Mouse (Mus musculus) neutrophil, adult 83 days (primary cell): ENCODE results near the gene A4galt. TPM values are rescaled to one million over a fixed set of nuclear protein-coding genes. Genes with fewer than 3 reads are reported as not detected.

Experiments used
- total RNA-seq, 2 experiments: library from RNA; stranded (reverse); gene quantifications; one replicate each; pipeline ENCODE4 v1.2.4; 2023

Gene A4galt
- total RNA-seq, result under 1 TPM in 1 of 2 experiments, not detected in 1; 0.18 TPM

GRCm38 (mm10) chr15:83251176-83252004 lies at the start of gene A4galt:
TSS of gene A4galt (minus strand) at chr15:83251774.

Other genes with a start within 250 kb of the A4galt start
- gene Nfam1, start 218.5 kb downstream of the A4galt start, total RNA-seq, result 100 to 1,000 TPM; 400 to 437 TPM
- gene Serhl, start 162.3 kb downstream of the A4galt start, total RNA-seq, result 10 to 100 TPM; 14.2 to 23.6 TPM
- gene Rrp7a, start 129.0 kb downstream of the A4galt start, total RNA-seq, result 10 to 100 TPM; 39.0 to 40.6 TPM
- gene Poldip3, start 102.4 kb downstream of the A4galt start, total RNA-seq, result 100 to 1,000 TPM; 115 to 126 TPM
- 10 to 100 TPM; 40.3 to 43.4 TPM for gene Cyb5r3, start 79.2 kb downstream of the A4galt start, total RNA-seq
- gene Arfgap3, start 98.5 kb upstream of the A4galt start, total RNA-seq, result 10 to 100 TPM; 10.0 to 11.8 TPM
- gene Pacsin2, start 212.8 kb upstream of the A4galt start, total RNA-seq, result 100 to 1,000 TPM; 110 to 118 TPM